Mouse (Mus musculus): ENCODE results near the gene Hoxb3. TPM values are rescaled to one million over a fixed set of nuclear protein-coding genes. Genes with fewer than 3 reads are reported as not detected.

Gene Hoxb3
- polyA plus RNA-seq, 1 experiment from 2014 or later = 0.45 TPM

DNA sequence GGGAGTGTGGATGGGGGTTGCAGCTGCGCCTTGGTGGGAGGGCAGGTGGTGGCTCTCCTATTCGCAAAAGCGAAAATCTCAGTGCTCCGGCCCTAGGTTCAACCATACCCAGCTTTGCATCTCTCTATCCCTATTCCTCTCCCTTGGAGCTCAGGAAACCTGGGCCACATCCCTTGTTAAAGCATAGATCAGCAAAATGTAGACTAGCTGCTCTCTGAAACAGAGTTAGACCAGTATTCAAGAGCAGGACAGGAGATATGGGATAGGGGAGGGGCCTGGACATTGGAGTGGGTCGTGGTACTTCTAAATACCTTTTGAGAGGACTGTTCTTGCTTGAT is 7.8 kb upstream of the Hoxb3 start:
- WGBS = 8% methylated on average over 5 of the region's 5 CpGs
- ATAC-seq (ENCODE audit: insufficient number of reproducible peaks, low FRiP score) = no peak
- Histone ChIP-seq H3K4me2 (peak overlapping the region; percentile 21; the same call in 1 of the 2 replicates), H3K9ac (no peak overlapping the region), H3K36me3 (no peaks in the 10 kb centered on the region), H3K27me3 (replicated peaks) (peaks cover 99% of the 10 kb centered on the region), H3K9me3 (replicated peaks) (no peaks in the 10 kb centered on the region), H3K27ac (ENCODE audit: poor library complexity, severe bottlenecking) (no peak overlapping the region), H3K4me3 (no peak overlapping the region), H3K4me1 (replicated peaks) (peaks cover 16% of the 10 kb centered on the region)

DNA sequence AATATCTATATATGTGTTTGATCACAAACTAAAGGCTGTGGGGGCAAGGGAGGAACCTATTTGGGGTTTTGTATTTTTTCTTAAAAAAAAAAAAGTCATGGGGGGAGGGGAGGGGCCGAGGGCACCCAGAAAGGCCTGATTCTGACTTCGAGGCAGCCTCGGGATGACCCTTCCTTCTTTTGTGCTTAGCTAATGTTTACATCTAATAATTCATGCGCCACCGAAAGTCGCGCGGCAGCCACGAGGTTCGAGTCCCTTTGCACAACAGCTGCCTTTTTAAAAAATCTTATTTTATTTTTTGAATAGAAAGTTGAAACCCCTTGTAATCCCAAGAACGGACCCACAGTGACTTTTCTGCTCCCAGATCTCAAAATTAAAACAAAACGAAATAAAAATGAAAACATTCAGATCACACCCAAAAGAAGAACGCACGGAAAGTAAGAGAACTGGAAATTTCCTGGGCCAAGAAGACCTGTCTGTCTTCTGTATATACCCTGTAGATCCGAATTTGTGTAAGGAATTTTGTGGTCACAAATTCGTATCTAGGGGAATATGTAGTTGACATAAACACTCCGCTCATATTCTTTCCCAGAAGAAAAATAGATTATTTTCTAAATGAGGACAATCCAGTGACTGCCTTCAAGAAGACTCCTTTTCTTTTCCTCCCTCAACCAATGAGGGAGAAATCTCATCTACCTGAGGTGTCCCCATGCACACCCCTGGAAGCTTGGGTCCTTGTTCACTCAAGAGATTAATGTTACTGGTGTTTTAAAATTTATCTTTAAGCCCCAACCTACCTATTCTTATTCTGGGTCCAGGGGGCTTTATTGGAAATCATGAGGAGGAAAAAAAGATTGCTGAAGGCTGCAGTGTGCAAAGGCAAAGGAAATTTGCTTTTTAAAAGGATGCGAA is 6.2 kb upstream of the Hoxb3 start:
- ATAC-seq (ENCODE audit: insufficient number of reproducible peaks, low FRiP score) = no peak
- Histone ChIP-seq H3K4me3 (no peak overlapping the region), H3K4me2 (no peak overlapping the region), H3K27ac (ENCODE audit: poor library complexity, severe bottlenecking) (no peak overlapping the region), H3K4me1 (replicated peaks) (peaks cover 16% of the 10 kb centered on the region), H3K36me3 (no peaks in the 10 kb centered on the region), H3K9ac (no peak overlapping the region), H3K27me3 (replicated peaks) (peaks cover 96% of the 10 kb centered on the region), H3K9me3 (replicated peaks) (no peaks in the 10 kb centered on the region)
- 13% methylated on average over 18 of the region's 18 CpGs for WGBS

DNA sequence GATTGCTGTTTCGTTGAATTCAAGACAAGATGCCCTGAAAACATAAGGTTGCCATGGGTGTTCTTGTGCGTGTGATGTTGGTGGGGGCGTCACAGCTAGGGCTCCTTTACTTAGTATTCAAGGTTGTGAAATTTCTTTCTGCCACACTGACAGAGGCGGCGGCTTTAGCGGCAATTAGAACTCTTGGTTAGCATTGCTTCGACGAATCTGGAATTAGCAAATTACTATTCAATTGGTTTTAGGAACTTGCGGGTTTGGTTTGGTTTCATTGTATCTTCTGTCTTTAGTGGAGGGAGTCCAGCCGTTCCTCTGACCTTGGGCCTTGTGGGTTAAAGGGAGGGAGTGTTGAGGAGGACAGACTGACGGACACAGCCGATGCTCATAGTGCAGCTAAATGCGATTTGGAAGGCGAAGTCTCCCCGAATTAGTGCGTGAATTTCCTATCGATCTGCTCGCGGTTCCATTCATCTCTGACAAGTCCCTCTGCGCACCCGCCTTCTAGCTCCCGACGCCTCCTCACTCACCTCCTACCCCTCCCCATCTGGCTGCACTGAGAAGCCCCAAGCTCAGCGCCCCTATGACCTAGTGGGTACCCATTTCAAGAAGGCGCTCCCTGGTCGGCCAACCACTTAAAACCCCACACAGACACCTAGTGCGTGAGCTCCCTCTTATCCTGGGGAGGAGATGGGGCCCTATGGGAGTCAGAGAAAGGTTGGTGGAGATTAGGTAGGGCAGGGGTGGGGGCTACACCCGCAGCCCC is 5.3 kb upstream of the Hoxb3 start, which contains the start of gene Hoxb4:
Gene Hoxb4 (plus strand): TSS at position 660 of the 760 bp plus-strand sequence.
- peaks cover 96% of the 10 kb centered on the region for H3K27me3 ChIP-seq (replicated peaks)
- H3K36me3 ChIP-seq = no peaks in the 10 kb centered on the region
- H3K9me3 ChIP-seq (replicated peaks) = no peaks in the 10 kb centered on the region
- H3K27ac ChIP-seq (ENCODE audit: poor library complexity, severe bottlenecking) = peak within 1 kb of the TSS; percentile 58; the same call in 1 of the 2 replicates
- H3K4me3 ChIP-seq = peak within 1 kb of the TSS; percentile 54
- H3K4me2 ChIP-seq = peak within 1 kb of the TSS; percentile 66
- no peak for ATAC-seq (ENCODE audit: insufficient number of reproducible peaks, low FRiP score)
- peaks cover 16% of the 10 kb centered on the region for H3K4me1 ChIP-seq (replicated peaks)
- WGBS = 3% methylated on average over 28 of the region's 28 CpGs
- peak within 1 kb of the TSS; percentile 55; the same call in 1 of the 2 replicates for H3K9ac ChIP-seq

DNA sequence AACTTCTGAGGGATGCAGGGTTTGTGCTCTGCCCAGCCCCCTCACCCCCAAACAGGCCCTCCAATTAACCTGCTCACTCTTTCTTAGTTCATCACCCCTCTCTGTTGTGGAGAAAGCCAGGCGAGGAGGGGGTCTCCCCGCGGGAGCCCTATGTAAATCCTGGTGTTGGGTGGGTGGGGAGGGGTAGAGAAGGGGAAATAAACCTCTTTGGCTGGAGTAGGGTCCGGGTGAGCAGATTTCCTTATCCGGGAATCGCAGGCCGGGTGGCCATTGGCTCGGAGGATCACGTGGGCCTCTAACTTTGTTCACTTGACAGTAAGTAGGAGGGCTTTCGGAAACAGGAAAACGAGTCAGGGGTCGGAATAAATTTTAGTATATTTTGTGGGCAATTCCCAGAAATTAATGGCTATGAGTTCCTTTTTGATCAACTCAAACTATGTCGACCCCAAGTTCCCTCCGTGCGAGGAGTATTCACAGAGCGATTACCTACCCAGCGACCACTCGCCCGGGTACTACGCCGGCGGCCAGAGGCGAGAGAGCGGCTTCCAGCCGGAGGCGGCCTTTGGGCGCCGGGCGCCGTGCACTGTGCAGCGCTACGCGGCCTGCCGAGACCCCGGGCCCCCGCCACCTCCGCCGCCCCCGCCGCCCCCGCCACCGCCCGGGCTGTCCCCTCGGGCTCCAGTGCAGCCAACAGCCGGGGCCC is 4.6 kb upstream of the Hoxb3 start:
- Histone ChIP-seq H3K36me3 (no peaks in the 10 kb centered on the region), H3K27me3 (replicated peaks) (peaks cover 96% of the 10 kb centered on the region), H3K4me2 (peak overlapping the region; percentile 66), H3K4me1 (replicated peaks) (peaks cover 16% of the 10 kb centered on the region), H3K9ac (peak overlapping the region; percentile 55; the same call in 1 of the 2 replicates), H3K4me3 (peak overlapping the region; percentile 54), H3K9me3 (replicated peaks) (no peaks in the 10 kb centered on the region), H3K27ac (ENCODE audit: poor library complexity, severe bottlenecking) (peak overlapping the region; percentile 58; the same call in 1 of the 2 replicates)
- under 1% methylated on average over 40 of the region's 45 CpGs for WGBS
- peak; percentile 74; the same call in 1 of the 2 replicates for ATAC-seq (ENCODE audit: insufficient number of reproducible peaks, low FRiP score)

DNA sequence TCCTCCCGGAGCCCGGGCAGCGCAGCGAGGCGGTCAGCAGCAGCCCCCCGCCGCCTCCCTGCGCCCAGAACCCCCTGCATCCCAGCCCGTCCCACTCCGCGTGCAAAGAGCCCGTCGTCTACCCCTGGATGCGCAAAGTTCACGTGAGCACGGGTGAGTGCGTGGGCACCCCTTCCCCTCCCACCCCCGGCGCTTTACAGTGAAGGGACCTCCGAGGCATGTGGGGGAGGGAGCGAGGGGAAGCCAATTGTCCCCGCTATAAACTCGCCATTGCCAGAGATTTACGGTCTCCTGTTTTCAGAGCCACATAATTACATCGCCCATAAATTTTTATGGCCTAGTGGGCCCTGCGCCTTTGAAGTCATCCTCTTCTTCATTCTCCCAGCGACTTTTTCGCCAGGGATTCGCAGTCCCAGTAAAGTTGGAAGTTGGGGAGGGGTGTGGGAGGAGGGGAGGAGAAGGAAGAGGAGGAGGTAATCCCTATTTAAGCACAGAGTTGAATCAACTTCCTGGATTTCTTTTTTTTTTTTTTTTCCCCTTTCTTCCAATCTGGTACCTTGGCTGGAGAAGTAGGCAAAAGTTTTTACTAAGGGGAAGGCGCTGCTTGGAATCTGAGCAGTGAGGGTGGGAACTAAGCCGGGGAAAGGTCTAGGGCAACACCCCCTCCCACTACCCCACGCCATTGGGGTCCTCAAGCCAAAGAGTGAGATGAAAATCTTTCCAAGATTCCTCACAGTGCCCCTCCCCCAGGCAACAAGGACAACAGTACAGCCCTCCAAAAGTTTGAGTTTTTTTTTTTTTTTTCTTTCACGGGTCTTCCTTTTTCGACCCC is 3.8 kb upstream of the Hoxb3 start:
- peak overlapping the region; percentile 66 for H3K4me2 ChIP-seq
- peaks cover 96% of the 10 kb centered on the region for H3K27me3 ChIP-seq (replicated peaks)
- H3K36me3 ChIP-seq = no peaks in the 10 kb centered on the region
- no peak for ATAC-seq (ENCODE audit: insufficient number of reproducible peaks, low FRiP score)
- H3K4me1 ChIP-seq (replicated peaks) = peaks cover 16% of the 10 kb centered on the region
- under 1% methylated on average over 34 of the region's 34 CpGs for WGBS
- H3K9me3 ChIP-seq (replicated peaks) = no peaks in the 10 kb centered on the region
- peak overlapping the region; percentile 54 for H3K4me3 ChIP-seq
- H3K27ac ChIP-seq (ENCODE audit: poor library complexity, severe bottlenecking) = peak overlapping the region; percentile 58
- H3K9ac ChIP-seq = peak overlapping the region; percentile 55; the same call in 1 of the 2 replicates

DNA sequence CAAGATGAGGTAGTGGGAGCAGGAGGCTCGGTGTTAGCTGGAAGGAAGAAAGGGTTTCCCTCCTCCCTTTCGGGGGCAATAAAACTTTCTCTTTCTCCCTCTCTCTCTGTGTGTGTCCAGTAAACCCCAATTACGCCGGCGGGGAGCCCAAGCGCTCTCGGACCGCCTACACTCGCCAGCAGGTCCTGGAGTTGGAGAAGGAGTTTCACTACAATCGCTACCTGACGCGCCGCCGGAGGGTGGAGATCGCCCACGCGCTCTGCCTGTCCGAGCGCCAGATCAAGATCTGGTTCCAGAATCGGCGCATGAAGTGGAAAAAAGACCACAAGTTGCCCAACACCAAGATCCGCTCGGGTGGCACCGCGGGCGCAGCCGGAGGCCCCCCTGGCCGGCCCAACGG is 3.2 kb upstream of the Hoxb3 start:
- H3K36me3 ChIP-seq = no peaks in the 10 kb centered on the region
- H3K27me3 ChIP-seq (replicated peaks) = peaks cover 96% of the 10 kb centered on the region
- ATAC-seq (ENCODE audit: insufficient number of reproducible peaks, low FRiP score) = no peak
- peak overlapping the region; percentile 52 for H3K27ac ChIP-seq (ENCODE audit: poor library complexity, severe bottlenecking)
- peak overlapping the region; percentile 66 for H3K4me2 ChIP-seq
- no peak overlapping the region; the same call in 1 of the 2 replicates for H3K9ac ChIP-seq
- H3K4me1 ChIP-seq (replicated peaks) = peaks cover 12% of the 10 kb centered on the region
- 1% methylated on average over 29 of the region's 29 CpGs for WGBS
- peak overlapping the region; percentile 54 for H3K4me3 ChIP-seq
- H3K9me3 ChIP-seq (replicated peaks) = no peaks in the 10 kb centered on the region

DNA sequence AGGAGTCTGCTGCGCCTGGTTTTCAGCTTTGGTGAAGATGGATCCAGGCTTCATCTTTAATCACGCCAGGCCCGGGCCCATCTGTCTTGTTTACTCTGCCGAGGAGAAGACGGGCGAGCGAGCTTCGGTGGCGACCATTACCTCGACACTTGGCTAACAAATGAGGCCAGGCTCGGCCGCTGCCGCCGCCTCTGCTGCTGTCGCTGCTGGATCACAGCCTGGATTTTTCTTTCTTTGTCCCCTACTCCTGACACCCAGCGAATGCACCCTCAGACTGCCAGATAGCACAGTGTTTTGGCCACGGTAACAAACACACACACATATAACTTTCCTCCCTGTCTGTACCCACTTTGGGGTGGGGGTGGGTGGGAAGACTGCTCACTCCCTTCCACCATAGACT is 2.4 kb upstream of the Hoxb3 start:
- peaks cover 96% of the 10 kb centered on the region for H3K27me3 ChIP-seq (replicated peaks)
- no peaks in the 10 kb centered on the region for H3K36me3 ChIP-seq
- no peaks in the 10 kb centered on the region for H3K9me3 ChIP-seq (replicated peaks)
- H3K4me3 ChIP-seq = no peak overlapping the region
- H3K4me1 ChIP-seq (replicated peaks) = peaks cover 12% of the 10 kb centered on the region
- ATAC-seq (ENCODE audit: insufficient number of reproducible peaks, low FRiP score) = no peak
- H3K9ac ChIP-seq = no peak overlapping the region
- H3K27ac ChIP-seq (ENCODE audit: poor library complexity, severe bottlenecking) = no peak overlapping the region
- H3K4me2 ChIP-seq = peak overlapping the region; percentile 27
- WGBS = 7% methylated on average over 17 of the region's 17 CpGs

DNA sequence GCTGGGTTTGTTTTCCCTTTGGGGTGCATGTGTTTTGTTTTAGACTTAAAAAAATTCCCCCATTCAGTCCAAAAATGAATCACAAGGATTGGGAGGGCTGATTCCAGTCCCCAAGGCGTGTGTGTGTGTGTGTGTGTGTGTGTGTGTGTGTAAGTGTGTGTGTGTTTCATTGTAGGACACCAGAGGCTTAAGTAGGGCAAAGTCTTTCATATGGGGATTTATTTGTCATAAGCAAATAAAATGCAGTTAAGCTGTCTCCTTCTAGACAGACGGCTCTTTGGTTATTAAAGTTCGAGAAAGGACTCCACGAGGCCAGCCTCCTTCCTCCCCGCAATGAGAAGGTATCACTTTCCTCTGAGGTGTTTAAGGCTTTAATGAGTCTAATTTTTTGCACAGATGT is 1.3 kb upstream of the Hoxb3 start:
- Histone ChIP-seq H3K27me3 (replicated peaks) (peaks cover 96% of the 10 kb centered on the region), H3K36me3 (no peaks in the 10 kb centered on the region), H3K4me1 (replicated peaks) (peaks cover 12% of the 10 kb centered on the region), H3K9ac (no peak overlapping the region), H3K4me3 (no peak overlapping the region), H3K9me3 (replicated peaks) (no peaks in the 10 kb centered on the region), H3K27ac (ENCODE audit: poor library complexity, severe bottlenecking) (no peak overlapping the region), H3K4me2 (no peak overlapping the region)
- WGBS = 28% methylated on average over 5 of the region's 5 CpGs
- ATAC-seq (ENCODE audit: insufficient number of reproducible peaks, low FRiP score) = no peak

DNA sequence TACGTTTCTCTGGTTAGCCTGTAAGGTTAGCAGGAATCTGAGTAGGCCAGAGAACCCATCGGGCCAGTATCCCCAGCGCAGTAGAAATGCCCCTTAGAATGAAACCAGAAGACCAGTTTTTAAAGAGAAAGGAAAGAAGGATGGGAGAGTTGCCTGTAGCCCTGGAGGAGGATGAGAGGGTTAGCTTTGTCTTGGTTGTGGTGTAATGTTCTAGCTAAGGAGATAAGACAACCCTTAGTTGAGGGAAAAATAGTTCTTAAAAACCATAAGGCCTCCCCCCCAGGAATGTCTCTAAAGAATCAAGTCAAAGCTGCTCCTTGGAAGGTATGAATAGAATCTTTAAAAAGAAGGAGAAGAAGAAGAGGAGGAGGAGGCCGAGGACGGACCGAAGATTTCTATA is 388 bp upstream of the Hoxb3 start:
- no peak overlapping the region for H3K4me3 ChIP-seq
- WGBS = 17% methylated on average over 6 of the region's 6 CpGs
- H3K9ac ChIP-seq = no peak overlapping the region
- H3K4me2 ChIP-seq = no peak overlapping the region
- H3K4me1 ChIP-seq (replicated peaks) = peaks cover 12% of the 10 kb centered on the region
- H3K9me3 ChIP-seq (replicated peaks) = no peaks in the 10 kb centered on the region
- ATAC-seq (ENCODE audit: insufficient number of reproducible peaks, low FRiP score) = no peak
- H3K27ac ChIP-seq (ENCODE audit: poor library complexity, severe bottlenecking) = no peak overlapping the region
- peaks cover 98% of the 10 kb centered on the region for H3K27me3 ChIP-seq (replicated peaks)
- H3K36me3 ChIP-seq = no peaks in the 10 kb centered on the region

DNA sequence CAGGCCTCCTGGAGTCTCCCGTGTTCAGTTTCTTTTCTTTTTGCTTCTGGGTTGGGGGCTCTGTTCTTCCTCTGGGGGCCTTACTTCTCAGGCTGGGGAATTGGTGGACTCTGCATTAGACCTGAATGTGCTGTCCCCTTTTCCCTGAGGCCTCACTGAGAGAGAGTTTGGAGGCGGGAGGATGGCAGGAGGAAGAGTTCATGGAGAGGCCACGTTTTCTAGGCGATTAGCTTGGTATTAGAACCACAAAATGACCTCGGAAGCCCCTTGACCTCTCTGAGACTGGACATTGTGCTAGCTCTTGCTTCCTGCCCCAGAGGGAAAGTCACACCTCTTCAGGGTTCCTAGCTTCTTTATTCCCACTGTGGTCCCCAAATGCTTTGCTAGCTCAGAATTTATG is 999 bp downstream of the Hoxb3 start:
- H3K27ac ChIP-seq (ENCODE audit: poor library complexity, severe bottlenecking) = no peak overlapping the region
- H3K9me3 ChIP-seq (replicated peaks) = no peaks in the 10 kb centered on the region
- no peak overlapping the region for H3K9ac ChIP-seq
- no peak overlapping the region for H3K4me2 ChIP-seq
- H3K27me3 ChIP-seq (replicated peaks) = peaks cover 98% of the 10 kb centered on the region
- no peak for ATAC-seq (ENCODE audit: insufficient number of reproducible peaks, low FRiP score)
- no peaks in the 10 kb centered on the region for H3K36me3 ChIP-seq
- no peak overlapping the region for H3K4me3 ChIP-seq
- 4% methylated on average over 5 of the region's 5 CpGs for WGBS
- peaks cover 6% of the 10 kb centered on the region for H3K4me1 ChIP-seq (replicated peaks)
